8 mouse cellular contexts compared by ENCODE assay signal in genomic region chr2:156111358-156112079, GRCm38 (mm10). TPM values are rescaled to one million over a fixed set of nuclear protein-coding genes. Genes with fewer than 3 reads are reported as not detected.
DNase-seq lines count a peak whose midpoint lies in the region; ATAC-seq and TF ChIP-seq lines count a peak whose summit lies in the region.

Gene Cpne1 (minus strand): TSS chr2:156111965.
Gene Rbm12 (minus strand): TSS chr2:156111978.

- peak within 1 kb of the TSS; percentile 68 for H3K4me2 ChIP-seq in forebrain, embryonic 13.5 days
- H3K4me2 ChIP-seq in liver, postnatal 0 days (ENCODE audit: low read depth, low read length), result peak within 1 kb of the TSS; percentile 89
- peak within 1 kb of the TSS; percentile 65 for H3K4me2 ChIP-seq in neural tube, embryonic 14.5 days (ENCODE audit: low read depth, low read length)

- H3K27ac ChIP-seq in forebrain, embryonic 13.5 days, result peak within 1 kb of the TSS; percentile 91
- H3K27ac ChIP-seq in liver, postnatal 0 days (ENCODE audit: low read depth), result peak within 1 kb of the TSS; percentile 87
- peak within 1 kb of the TSS; percentile 89 for H3K27ac ChIP-seq in neural tube, embryonic 14.5 days (ENCODE audit: low read depth, low read length)

- TF ChIP-seq CTCF in E14TG2a.4 (conservative IDR thresholded peaks at IDR 0.05; ENCODE audit: low read length), result no peak
- TF ChIP-seq CTCF in liver, postnatal 0 days (IDR thresholded peaks at IDR 0.05; ENCODE audit: low read depth), result no peak

- no peaks in the 10 kb centered on the region for H3K27me3 ChIP-seq in E14TG2a.4 (ENCODE audit: insufficient read depth, low read length)
- no peaks in the 10 kb centered on the region for H3K27me3 ChIP-seq in forebrain, embryonic 13.5 days
- no peaks in the 10 kb centered on the region for H3K27me3 ChIP-seq in liver, postnatal 0 days (ENCODE audit: insufficient read depth, low read length)
- H3K27me3 ChIP-seq in neural tube, embryonic 14.5 days (ENCODE audit: control insufficient read depth, insufficient read depth, low read length), result no peaks in the 10 kb centered on the region

- peaks cover 10% of the 10 kb centered on the region; the same call in 1 of the 2 replicates for H3K36me3 ChIP-seq in E14TG2a.4 (ENCODE audit: insufficient read depth, low read length)
- no peaks in the 10 kb centered on the region for H3K36me3 ChIP-seq in forebrain, embryonic 13.5 days (ENCODE audit: poor library complexity, severe bottlenecking)
- H3K36me3 ChIP-seq in liver, postnatal 0 days (replicated peaks; ENCODE audit: insufficient read depth, low read length), result peaks cover 3% of the 10 kb centered on the region; the same call in 1 of the 2 replicates
- no peaks in the 10 kb centered on the region for H3K36me3 ChIP-seq in neural tube, embryonic 14.5 days (ENCODE audit: control insufficient read depth, insufficient read depth, low read length)

- under 1% methylated on average over 56 of the region's 74 CpGs for WGBS in forebrain, embryonic 13.5 days
- under 1% methylated on average over 74 of the region's 74 CpGs for WGBS in large intestine, adult 2 months
- 1% methylated on average over 72 of the region's 74 CpGs for WGBS in liver, postnatal 0 days (ENCODE audit: insufficient replicate concordance)
- WGBS in neural tube, embryonic 14.5 days, result under 1% methylated on average over 55 of the region's 74 CpGs

- peak; percentile 96 for ATAC-seq in forebrain, embryonic 13.5 days
- ATAC-seq in liver, postnatal 0 days, result peak; percentile 92
- ATAC-seq in neural tube, embryonic 14.5 days (ENCODE audit: low read depth), result peak; percentile 91

- no peaks in the 10 kb centered on the region for H3K9me3 ChIP-seq in E14TG2a.4 (ENCODE audit: low read length)
- no peaks in the 10 kb centered on the region for H3K9me3 ChIP-seq in forebrain, embryonic 13.5 days (replicated peaks)
- H3K9me3 ChIP-seq in liver, postnatal 0 days (ENCODE audit: low read length), result no peaks in the 10 kb centered on the region
- H3K9me3 ChIP-seq in neural tube, embryonic 14.5 days (ENCODE audit: control insufficient read depth, low read length), result no peaks in the 10 kb centered on the region

- intact Hi-C loops in heart, postnatal 10 days (cut with DNase I), result loop anchor here (2.0 kb wide), 1 partner anchor 47 kb away; the partner anchor contains the start of gene Spag4

- H3K4me3 ChIP-seq in E14TG2a.4 (replicated peaks; ENCODE audit: low read length), result peak within 1 kb of the TSS; percentile 93
- peak within 1 kb of the TSS; percentile 97 for H3K4me3 ChIP-seq in forebrain, embryonic 13.5 days
- peak within 1 kb of the TSS; percentile 90 for H3K4me3 ChIP-seq in liver, postnatal 0 days (ENCODE audit: low read depth, low read length)
- peak within 1 kb of the TSS; percentile 83 for H3K4me3 ChIP-seq in neural tube, embryonic 14.5 days (ENCODE audit: low read depth, low read length)

- peaks cover 36% of the 10 kb centered on the region for H3K4me1 ChIP-seq in E14TG2a.4 (replicated peaks; ENCODE audit: low read depth, low read length)
- H3K4me1 ChIP-seq in forebrain, embryonic 13.5 days, result peaks cover 20% of the 10 kb centered on the region
- H3K4me1 ChIP-seq in liver, postnatal 0 days (ENCODE audit: insufficient read depth), result peaks cover 15% of the 10 kb centered on the region
- peaks cover 11% of the 10 kb centered on the region for H3K4me1 ChIP-seq in neural tube, embryonic 14.5 days (ENCODE audit: control insufficient read depth, insufficient read depth, low read length)

- DNase-seq in c-Kit-positive CD71-positive TER-119-positive erythroid progenitor cells, embryonic 14.5 days (ENCODE audit: low spot score), result peak; percentile 80
- DNase-seq in heart, postnatal 10 days, result peak; percentile 94 to 96
- DNase-seq in large intestine, adult 2 months (ENCODE audit: low read depth, low spot score), result peak; percentile 61
- peak; percentile 94 for DNase-seq in liver, postnatal 0 days
- peak; percentile 97 for DNase-seq in testis, postnatal 10 days (ENCODE audit: low spot score)

- no peak; the same call in 1 of the 2 replicates for TF ChIP-seq EP300 in liver, postnatal 0 days (IDR thresholded peaks at IDR 0.05; ENCODE audit: low read depth)

- peak within 1 kb of the TSS; percentile 95 for H3K9ac ChIP-seq in forebrain, embryonic 13.5 days
- H3K9ac ChIP-seq in liver, postnatal 0 days (replicated peaks), result peak within 1 kb of the TSS; percentile 90
- H3K9ac ChIP-seq in neural tube, embryonic 14.5 days (replicated peaks; ENCODE audit: low read depth, low read length), result peak within 1 kb of the TSS; percentile 94

RNA-seq across cellular contexts. Expression of gene Cpne1, which starts in this region (rescaled TPM):
- 42.6 and 44.9 TPM in 2 replicates for polyA plus RNA-seq in forebrain, embryonic 13.5 days (2015; fragmentation: Nextera tagmentation; extraction: Ambion mirVana)
- total RNA-seq in heart, postnatal 10 days (2021), result 10 to 100 TPM; 23.0 to 23.3 TPM
- polyA plus RNA-seq in large intestine, adult 2 months (2012; rRNA removed), result 28.4 and 52.4 TPM in 2 replicates
- 13.4 and 16.0 TPM in 2 replicates for polyA plus RNA-seq in liver, postnatal 0 days (2015; fragmentation: Nextera tagmentation; extraction: Ambion mirVana)
- 22.7 and 29.1 TPM in 2 replicates for polyA plus RNA-seq in neural tube, embryonic 14.5 days (2014; fragmentation: Nextera tagmentation; extraction: Ambion mirVana)

RNA-seq across cellular contexts. Expression of gene Rbm12, which starts in this region (rescaled TPM):
- polyA plus RNA-seq in forebrain, embryonic 13.5 days (2015; fragmentation: Nextera tagmentation; extraction: Ambion mirVana), result 30.0 and 39.0 TPM in 2 replicates
- 10 to 100 TPM; 31.5 to 33.5 TPM for total RNA-seq in heart, postnatal 10 days (2021)
- polyA plus RNA-seq in large intestine, adult 2 months (2012; rRNA removed), result 3.9 and 8.1 TPM in 2 replicates
- 5.5 and 5.7 TPM in 2 replicates for polyA plus RNA-seq in liver, postnatal 0 days (2015; fragmentation: Nextera tagmentation; extraction: Ambion mirVana)
- 22.2 and 30.9 TPM in 2 replicates for polyA plus RNA-seq in neural tube, embryonic 14.5 days (2014; fragmentation: Nextera tagmentation; extraction: Ambion mirVana)

Comparison
In these comparisons a context has a peak if more than half of its experiments do, and no peak if none do; other contexts are left out.
1. Peak in every context shown above with its lines: DNase-seq, ATAC-seq, H3K4me3 ChIP-seq and H3K27ac ChIP-seq.